In genomic region chr3:84214501-84214900, GRCm38 (mm10) we compare ENCODE assay signal across 10 mouse cellular contexts. TPM values are rescaled to one million over a fixed set of nuclear protein-coding genes. Genes with fewer than 3 reads are reported as not detected.
A peak's percentile ranks its signal among the peaks of the same experiment; 100 is the strongest.
DNase-seq lines count a peak whose midpoint lies in the region; ATAC-seq and TF ChIP-seq lines count a peak whose summit lies in the region.
"Had no signal": no experiment of that assay in that cellular context is flagged by ENCODE, and none has a peak within 500 bp of the region (broad histone marks: within the 10 kb centered on the region; RNA-seq: fewer than 3 reads in every experiment).

No protein-coding gene starts in this region.

- H3K9me3 ChIP-seq in forebrain, embryonic 14.5 days (replicated peaks; ENCODE audit: control insufficient read depth, low read length): no peaks in the 10 kb centered on the region
- H3K9me3 ChIP-seq in forebrain, embryonic 12.5 days: no peaks in the 10 kb centered on the region
- no peaks in the 10 kb centered on the region for H3K9me3 ChIP-seq in liver, embryonic 16.5 days (replicated peaks; ENCODE audit: control insufficient read depth, low read length)
- H3K9me3 ChIP-seq in midbrain, postnatal 0 days (ENCODE audit: low read length): no peaks in the 10 kb centered on the region
- H3K9me3 ChIP-seq: liver, embryonic 13.5 days had no signal

- no peak overlapping the region for H3K4me3 ChIP-seq in forebrain, embryonic 14.5 days (ENCODE audit: low read depth, low read length)
- no peak overlapping the region for H3K4me3 ChIP-seq in forebrain, embryonic 12.5 days (replicated peaks)
- H3K4me3 ChIP-seq in liver, embryonic 16.5 days (ENCODE audit: low read depth, low read length): no peak overlapping the region
- no peak overlapping the region for H3K4me3 ChIP-seq in midbrain, postnatal 0 days (ENCODE audit: low read depth, low read length)
- H3K4me3 ChIP-seq: liver, embryonic 13.5 days had no signal

- H3K27ac ChIP-seq in forebrain, embryonic 14.5 days (ENCODE audit: low read depth, low read length): peak overlapping the region; percentile 76; the same call in 1 of the 2 replicates
- H3K27ac ChIP-seq in forebrain, embryonic 12.5 days: no peak overlapping the region
- H3K27ac ChIP-seq in liver, embryonic 16.5 days (ENCODE audit: low read length): no peak overlapping the region
- no peak overlapping the region for H3K27ac ChIP-seq in midbrain, postnatal 0 days (ENCODE audit: low read depth, low read length)
- H3K27ac ChIP-seq: liver, embryonic 13.5 days had no signal

- peak overlapping the region; percentile 33; the same call in 1 of the 2 replicates for H3K4me2 ChIP-seq in forebrain, embryonic 14.5 days (ENCODE audit: low read length)
- no peak overlapping the region for H3K4me2 ChIP-seq in forebrain, embryonic 12.5 days
- no peak overlapping the region for H3K4me2 ChIP-seq in liver, embryonic 16.5 days (ENCODE audit: low read depth, low read length)
- no peak overlapping the region; the same call in 1 of the 2 replicates for H3K4me2 ChIP-seq in midbrain, postnatal 0 days (ENCODE audit: low read depth, low read length, poor library complexity, severe bottlenecking)
- H3K4me2 ChIP-seq: liver, embryonic 13.5 days had no signal

- peaks cover 54% of the 10 kb centered on the region for H3K4me1 ChIP-seq in forebrain, embryonic 14.5 days (ENCODE audit: control insufficient read depth, insufficient read depth, low read length)
- peaks cover 74% of the 10 kb centered on the region for H3K4me1 ChIP-seq in forebrain, embryonic 12.5 days
- no peaks in the 10 kb centered on the region for H3K4me1 ChIP-seq in liver, embryonic 16.5 days (ENCODE audit: control insufficient read depth, low read depth, low read length)
- peaks cover 25% of the 10 kb centered on the region for H3K4me1 ChIP-seq in midbrain, postnatal 0 days (ENCODE audit: insufficient read depth, low read length)
- H3K4me1 ChIP-seq: liver, embryonic 13.5 days had no signal

- 72% methylated on average over 6 of the region's 6 CpGs for WGBS in forebrain, embryonic 14.5 days
- WGBS in forebrain, embryonic 12.5 days: 82% methylated on average over 6 of the region's 6 CpGs
- 70% methylated on average over 6 of the region's 6 CpGs for WGBS in liver, embryonic 16.5 days (ENCODE audit: insufficient replicate concordance)
- WGBS in midbrain, postnatal 0 days: 76% methylated on average over 6 of the region's 6 CpGs

- ATAC-seq in forebrain, embryonic 14.5 days: no peak
- no peak for ATAC-seq in forebrain, embryonic 12.5 days (ENCODE audit: low FRiP score)
- 0 out of 2 replicates have a peak, but pooled peaks have one; percentile 16 for ATAC-seq in liver, embryonic 16.5 days (ENCODE audit: low read depth)
- no peak for ATAC-seq in midbrain, postnatal 0 days (ENCODE audit: low FRiP score)

- H3K27me3 ChIP-seq in forebrain, embryonic 14.5 days (replicated peaks; ENCODE audit: control insufficient read depth, insufficient read depth, low read length): no peaks in the 10 kb centered on the region
- no peaks in the 10 kb centered on the region for H3K27me3 ChIP-seq in forebrain, embryonic 12.5 days
- peaks cover 3% of the 10 kb centered on the region; the same call in 1 of the 2 replicates for H3K27me3 ChIP-seq in liver, embryonic 16.5 days (ENCODE audit: control insufficient read depth, insufficient read depth, low read depth, low read length)
- H3K27me3 ChIP-seq in midbrain, postnatal 0 days (ENCODE audit: insufficient read depth, low read length): no peaks in the 10 kb centered on the region

- no peak for DNase-seq in forebrain, embryonic 14.5 days (ENCODE audit: low spot score)
- DNase-seq in liver: no peak
- peak; percentile 69 for DNase-seq in cerebellum, adult 8-10 months
- no peak for DNase-seq in midbrain, postnatal 0 days (ENCODE audit: low spot score)
- no peak for DNase-seq in gastrocnemius, postnatal 10 days
- no peak for DNase-seq in spleen, adult 12 weeks (ENCODE audit: low spot score)
- DNase-seq: liver, embryonic 13.5 days had no signal

- H3K9ac ChIP-seq in forebrain, embryonic 14.5 days (ENCODE audit: low read length): no peak overlapping the region
- no peak overlapping the region for H3K9ac ChIP-seq in forebrain, embryonic 12.5 days
- no peak overlapping the region for H3K9ac ChIP-seq in liver, embryonic 16.5 days (ENCODE audit: low read depth, low read length)
- 0 out of 2 replicates have a peak overlapping the region, but pooled peaks have one; percentile 24 for H3K9ac ChIP-seq in midbrain, postnatal 0 days (replicated peaks; ENCODE audit: low read length, poor library complexity, severe bottlenecking)
- H3K9ac ChIP-seq: liver, embryonic 13.5 days had no signal

- TF ChIP-seq CTCF in midbrain, postnatal 0 days (IDR thresholded peaks at IDR 0.05): no peak

- H3K36me3 ChIP-seq in forebrain, embryonic 14.5 days (ENCODE audit: control insufficient read depth, insufficient read depth, low read length): peaks cover 7% of the 10 kb centered on the region
- peaks cover 7% of the 10 kb centered on the region for H3K36me3 ChIP-seq in forebrain, embryonic 12.5 days (replicated peaks)
- no peaks in the 10 kb centered on the region for H3K36me3 ChIP-seq in liver, embryonic 16.5 days (ENCODE audit: control insufficient read depth, insufficient read depth)
- H3K36me3 ChIP-seq in midbrain, postnatal 0 days (ENCODE audit: insufficient read depth, low read length): no peaks in the 10 kb centered on the region
- H3K36me3 ChIP-seq: liver, embryonic 13.5 days had no signal

RNA-seq across cellular contexts. Expression of gene Gm6525, which starts 40.6 kb away (rescaled TPM):
- 0.87 and 0.97 TPM in 2 replicates for polyA plus RNA-seq in forebrain, embryonic 14.5 days (2014; fragmentation: Nextera tagmentation; extraction: Ambion mirVana)
- polyA plus RNA-seq in forebrain, embryonic 12.5 days (2016; fragmentation: Nextera tagmentation; extraction: Ambion mirVana): 1.5 and 2.5 TPM in 2 replicates
- 0.27 and 0.37 TPM in 2 replicates for polyA plus RNA-seq in liver, embryonic 16.5 days (2015; fragmentation: Nextera tagmentation; extraction: Ambion mirVana)
- 0.90 TPM in 1 of 2 replicates, not detected in the other for total RNA-seq in midbrain, postnatal 0 days (2014; rRNA removed)
- polyA plus RNA-seq in midbrain, postnatal 0 days (2015; fragmentation: Nextera tagmentation; extraction: Ambion mirVana): 1.0 and 2.2 TPM in 2 replicates
- total RNA-seq in gastrocnemius, postnatal 10 days (2021): under 1 TPM in 1 of 2 experiments, not detected in 1; 0.31 TPM
- total RNA-seq: gastrocnemius, postnatal 14 days had no signal
- polyA plus RNA-seq: liver, embryonic 13.5 days had no signal

RNA-seq across cellular contexts. Expression of gene Mnd1, which starts 58.9 kb away (rescaled TPM):
- polyA plus RNA-seq in forebrain, embryonic 14.5 days (2014; fragmentation: Nextera tagmentation; extraction: Ambion mirVana): 2.8 and 3.6 TPM in 2 replicates
- 8.5 and 10.5 TPM in 2 replicates for polyA plus RNA-seq in forebrain, embryonic 12.5 days (2016; fragmentation: Nextera tagmentation; extraction: Ambion mirVana)
- polyA plus RNA-seq in liver, embryonic 16.5 days (2015; fragmentation: Nextera tagmentation; extraction: Ambion mirVana): 4.9 and 5.7 TPM in 2 replicates
- 1.9 TPM in 1 of 2 replicates, not detected in the other for total RNA-seq in midbrain, postnatal 0 days (2014; rRNA removed)
- 1.8 and 2.5 TPM in 2 replicates for polyA plus RNA-seq in midbrain, postnatal 0 days (2015; fragmentation: Nextera tagmentation; extraction: Ambion mirVana)
- 1 to 10 TPM; 8.1 to 8.5 TPM for total RNA-seq in gastrocnemius, postnatal 10 days (2021)
